Mouse (Mus musculus) heart, postnatal 4 days (tissue): ENCODE data around the gene Ablim2. TPM values are rescaled to one million over a fixed set of nuclear protein-coding genes. Genes with fewer than 3 reads are reported as not detected.

Experiments
- DNase-seq: peaks from one replicate; pipeline ENCODE4 v3.0.0; 2021
- total RNA-seq, 2 experiments: library from RNA; stranded (reverse); gene quantifications; 2 replicates each; pipeline ENCODE4 v1.2.3; 2021

The Ablim2 gene
- total RNA-seq, 2 experiments from 2014 or later = 10.8 to 11.7 TPM

DNA sequence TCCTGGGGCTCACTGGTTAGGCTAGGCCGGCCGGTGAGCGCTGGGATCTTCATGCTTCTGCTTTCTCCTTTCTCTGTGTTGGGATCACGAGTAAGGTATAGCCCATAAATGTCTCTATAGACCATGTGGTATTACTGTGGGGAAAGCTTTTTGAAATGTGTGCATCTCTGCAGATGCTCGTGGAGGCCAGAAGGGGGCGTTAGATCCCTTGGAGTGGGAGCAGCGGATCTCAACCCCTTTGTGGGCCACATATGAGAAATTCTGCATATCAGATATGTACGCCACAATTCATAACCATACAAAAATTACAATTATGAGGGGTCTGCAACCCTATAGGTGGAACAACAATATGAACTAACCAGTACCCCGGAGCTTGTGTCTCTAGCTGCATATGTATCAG lies 131.3 kb downstream of the Ablim2 start:
- DNase-seq = peak; percentile 43

GRCm38 (mm10) chr5:35889641-35890040 lies 132.0 kb downstream of the Ablim2 start:
- DNase-seq = no peak

- no peak for DNase-seq
Observed at GRCm38 (mm10) chr5:35890985-35891730, 133.5 kb downstream of the Ablim2 start.

DNA sequence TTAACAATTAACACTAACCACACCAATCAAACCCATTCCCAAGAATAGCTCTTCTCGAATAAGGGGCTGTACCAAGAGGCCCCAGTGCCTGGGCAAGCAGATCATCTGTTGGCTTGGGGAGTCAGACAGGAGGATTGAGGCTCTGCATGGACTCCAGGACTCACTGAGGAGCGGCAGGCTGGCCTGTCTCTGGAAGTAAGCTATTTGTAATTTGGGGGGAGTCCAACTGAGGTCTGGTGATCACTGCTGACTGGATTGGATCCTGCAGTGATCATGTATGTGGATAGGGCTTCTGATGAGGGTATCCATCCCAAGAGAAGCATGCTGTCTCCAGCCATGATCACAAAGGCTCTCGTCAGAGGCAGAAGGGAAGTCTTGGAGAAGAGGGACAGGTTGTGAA lies 134.7 kb downstream of the Ablim2 start:
- DNase-seq = no peak

DNA sequence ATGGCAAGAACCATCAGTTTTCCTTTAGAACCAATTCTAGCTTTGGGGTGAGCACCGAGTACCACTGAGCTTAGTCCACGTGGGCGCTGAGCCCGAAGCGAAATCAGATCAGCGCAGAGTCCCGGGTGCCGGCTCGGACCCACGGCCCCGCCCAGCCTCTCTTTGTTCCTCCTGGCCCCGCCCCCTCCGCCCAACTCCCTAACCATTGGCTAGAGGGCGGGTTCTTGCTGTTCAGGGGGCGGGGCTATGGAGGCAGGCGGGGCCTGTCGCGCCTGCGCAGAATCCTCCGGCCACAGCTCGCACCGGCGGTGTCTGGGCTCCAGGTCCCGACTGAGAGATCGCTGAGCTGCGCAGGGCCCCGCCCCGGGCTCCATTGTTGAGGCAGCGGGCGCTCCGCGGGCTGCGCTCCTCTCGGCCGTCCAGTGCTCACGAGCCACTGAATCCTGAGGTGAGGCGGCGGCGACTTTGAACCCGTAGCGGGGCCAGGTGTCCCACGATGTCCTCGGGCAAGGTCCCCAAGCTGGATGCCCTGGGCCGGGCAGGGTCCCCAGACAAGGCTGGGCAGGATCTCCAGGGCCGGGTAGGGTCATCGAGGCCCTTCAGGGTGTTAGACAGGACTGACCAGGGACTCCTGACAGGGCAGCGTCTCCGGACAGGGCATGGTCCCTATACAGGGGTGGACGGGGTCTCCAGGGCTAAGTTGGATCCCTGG lies 135.6 kb downstream of the Ablim2 start, which contains the start of gene Afap1:
Afap1 (plus strand) TSS at position 227 of the 712 bp plus-strand sequence.
- peak; percentile 100 for DNase-seq

DNA sequence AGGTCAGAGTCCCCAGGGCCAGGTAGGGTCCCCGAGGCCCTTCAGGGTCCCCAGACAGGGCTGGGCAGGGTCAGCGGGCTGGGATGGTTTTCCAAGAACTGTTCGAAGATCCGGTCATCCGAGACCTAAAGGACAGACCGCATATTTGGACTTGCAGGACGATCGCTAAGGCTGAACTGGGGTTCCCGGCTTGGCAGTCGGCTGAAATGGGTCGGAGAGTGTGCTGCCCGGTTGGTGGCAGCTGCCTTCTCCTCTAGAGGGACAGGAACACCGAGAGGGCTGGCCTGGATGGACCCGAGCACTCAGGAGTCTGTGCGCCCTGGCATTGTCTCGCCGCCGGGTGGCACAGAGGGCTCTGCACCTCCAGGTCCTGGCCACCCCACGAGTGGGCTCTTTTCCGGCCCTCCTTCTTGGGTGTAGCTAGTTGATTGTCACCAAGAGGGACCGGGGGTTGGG lies 136.2 kb downstream of the Ablim2 start:
- peak; percentile 82 for DNase-seq

- peak; percentile 54 for DNase-seq
Observed at GRCm38 (mm10) chr5:35894295-35895047, 136.8 kb downstream of the Ablim2 start.

GRCm38 (mm10) chr5:35895926-35896325 lies 138.2 kb downstream of the Ablim2 start:
- no peak for DNase-seq

- no peak for DNase-seq
Observed at GRCm38 (mm10) chr5:35896556-35896955, 138.9 kb downstream of the Ablim2 start.

DNA sequence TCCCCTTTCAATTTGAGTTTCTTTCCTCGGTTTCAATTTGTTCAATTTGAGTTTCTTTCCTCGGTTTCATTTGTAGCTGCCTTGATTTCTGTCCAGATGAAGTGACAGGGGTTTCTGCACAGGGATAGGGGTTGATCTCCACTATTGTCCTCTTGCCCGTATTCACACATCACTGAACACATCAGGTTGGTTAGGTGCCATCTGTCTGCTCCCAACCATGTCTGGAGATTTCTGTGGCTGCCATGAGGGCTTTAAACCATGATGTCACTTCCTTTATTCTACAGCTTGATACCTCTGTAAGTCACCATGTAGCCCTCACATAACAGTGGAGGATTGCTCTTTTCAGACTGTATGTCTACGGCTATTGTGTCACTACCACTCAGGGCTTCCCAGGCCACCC lies 139.5 kb downstream of the Ablim2 start:
- no peak for DNase-seq

- no peak for DNase-seq
Observed at GRCm38 (mm10) chr5:35898114-35898513, 140.4 kb downstream of the Ablim2 start.

- no peak for DNase-seq
Observed at GRCm38 (mm10) chr5:35898994-35899393, 141.3 kb downstream of the Ablim2 start.

GRCm38 (mm10) chr5:35900401-35901225 lies 142.9 kb downstream of the Ablim2 start:
- no peak for DNase-seq

GRCm38 (mm10) chr5:35901226-35901809 lies 143.6 kb downstream of the Ablim2 start:
- DNase-seq = no peak

GRCm38 (mm10) chr5:35903456-35903855 lies 145.8 kb downstream of the Ablim2 start:
- DNase-seq = no peak

- no peak for DNase-seq
Observed at GRCm38 (mm10) chr5:35905283-35905682, 147.6 kb downstream of the Ablim2 start.

- no peak for DNase-seq
Observed at GRCm38 (mm10) chr5:35907090-35907489, 149.4 kb downstream of the Ablim2 start.

GRCm38 (mm10) chr5:35907633-35908426 lies 150.2 kb downstream of the Ablim2 start:
- DNase-seq = peak; percentile 81

GRCm38 (mm10) chr5:35908626-35909443 lies 151.2 kb downstream of the Ablim2 start:
- no peak for DNase-seq
